Mouse (Mus musculus) adrenal gland, postnatal 36 days (tissue): Measurements from ENCODE around the gene Mamld1. TPM values are rescaled to one million over a fixed set of nuclear protein-coding genes. Genes with fewer than 3 reads are reported as not detected.
A peak's percentile ranks its signal among the peaks of the same experiment; 100 is the strongest.

ENCODE experiments used
- DNase-seq, 2 experiments: peaks; one replicate each; pipeline ENCODE4 v3.0.0; 2021; ENCODE audit warnings: mixed read lengths in 1 of 2
- total RNA-seq, 2 experiments: library from RNA; stranded (reverse); gene quantifications; 2 replicates each; pipeline ENCODE4 v1.2.3; 2021

The Mamld1 gene
- total RNA-seq, 2 experiments from 2014 or later: 15.3 to 19.3 TPM

- DNase-seq: peak; percentile 43 to 66
Measured at GRCm38 (mm10) chrX:71131464-71131863, 81.4 kb downstream of the Mamld1 start.

GRCm38 (mm10) chrX:71141390-71141789, 91.3 kb downstream of the Mamld1 start:
- DNase-seq: no peak

GRCm38 (mm10) chrX:71149441-71150050, 99.5 kb downstream of the Mamld1 start:
- no peak for DNase-seq

- DNase-seq: peak; percentile 73 to 81
Measured at GRCm38 (mm10) chrX:71150551-71151001, 100.5 kb downstream of the Mamld1 start.

- DNase-seq: no peak
Measured at GRCm38 (mm10) chrX:71181526-71181925, 131.5 kb downstream of the Mamld1 start.

DNA sequence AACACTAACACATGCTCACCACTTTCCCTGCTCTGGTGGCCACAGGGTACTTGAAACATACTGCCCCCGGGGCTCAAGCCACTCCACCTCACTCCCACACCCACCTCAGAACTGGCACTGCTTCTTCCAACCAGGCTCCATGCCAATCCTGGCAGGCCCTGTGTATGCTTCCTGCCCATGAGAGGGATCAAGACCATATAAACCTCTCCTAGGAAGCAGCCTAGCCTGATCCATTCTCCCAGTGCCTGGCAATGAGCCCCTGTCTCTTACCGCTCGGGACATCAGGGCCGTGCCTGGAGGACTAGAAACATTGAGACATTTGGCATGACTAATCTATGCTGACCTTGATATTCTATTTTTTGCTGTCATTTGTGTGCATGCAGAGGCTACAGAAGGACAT, 133.6 kb downstream of the Mamld1 start:
- DNase-seq: peak; percentile 56 to 59

- peak; percentile 8 to 31 for DNase-seq
Measured at GRCm38 (mm10) chrX:71186396-71186795, 136.3 kb downstream of the Mamld1 start.

GRCm38 (mm10) chrX:71204776-71205175, 154.7 kb downstream of the Mamld1 start:
- no peak for DNase-seq

Other genes with a start within 250 kb of the Mamld1 start
- gene Mtm1, start 160.5 kb downstream of the Mamld1 start, total RNA-seq: 10 to 100 TPM; 11.7 to 28.6 TPM